Mouse (Mus musculus): ENCODE results near the gene Ubtd2. TPM values are rescaled to one million over a fixed set of nuclear protein-coding genes. Genes with fewer than 3 reads are reported as not detected.

Ubtd2 gene
- polyA plus RNA-seq, 1 experiment = 8.8 TPM

DNA sequence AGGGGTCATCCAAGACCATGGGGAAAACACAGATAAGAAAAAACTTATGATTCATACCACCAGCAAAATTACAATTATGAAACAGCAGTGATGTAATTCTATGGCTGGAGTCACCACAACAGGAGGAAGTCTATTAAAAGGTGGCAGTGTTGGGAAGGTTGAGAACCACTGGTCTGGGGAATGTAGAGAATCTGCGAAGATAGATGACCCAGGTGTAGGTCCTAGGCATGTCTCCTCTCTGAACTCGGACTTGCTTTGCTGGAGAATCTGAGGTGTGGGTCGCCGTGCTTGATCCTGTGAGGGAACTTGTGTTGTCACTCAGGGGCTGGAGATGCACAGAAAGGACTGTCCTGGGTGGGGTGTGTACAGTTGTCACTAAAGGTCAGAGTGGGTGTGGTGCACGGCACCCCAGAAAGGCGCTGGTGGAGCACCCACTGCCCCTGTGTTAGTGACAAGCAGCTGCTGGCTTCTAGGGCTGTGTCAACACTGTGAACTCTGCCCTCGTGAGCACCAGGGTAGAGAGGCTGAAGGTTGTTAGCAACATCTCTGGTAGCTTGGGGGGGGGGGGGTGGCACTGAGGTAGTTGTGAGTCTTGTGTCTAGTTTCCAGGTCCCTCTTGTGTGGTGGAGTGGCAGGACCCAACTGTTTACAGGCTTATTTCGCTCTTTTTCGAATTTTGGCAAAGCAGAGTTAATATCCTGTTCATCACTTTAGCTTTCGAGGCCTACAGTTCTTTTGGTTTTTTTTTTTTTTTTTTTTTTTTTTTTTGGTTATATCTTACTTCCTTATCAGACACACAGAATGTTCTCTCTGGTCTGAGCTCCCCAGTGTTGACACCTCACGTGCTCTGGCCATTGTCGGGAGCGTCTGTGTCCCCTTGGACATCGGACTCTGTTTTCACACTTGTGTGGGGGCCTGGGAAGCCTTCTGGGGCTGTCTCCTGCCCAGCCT, 99.2 kb downstream of the Ubtd2 start:
- Histone ChIP-seq H3K4me1 (ENCODE audit: control insufficient read depth, insufficient read depth, low read length) (peaks cover 19% of the 10 kb centered on the region), H3K4me3 (replicated peaks; ENCODE audit: extremely low read depth, low read depth, low read length) (no peak overlapping the region)
- TF ChIP-seq POLR2A (IDR thresholded peaks at IDR 0.05; ENCODE audit: borderline replicate concordance, extremely low read depth, low read depth, low read length) = no peak
- no peak for TF ChIP-seq CTCF (IDR thresholded peaks at IDR 0.05; ENCODE audit: insufficient read depth, low read length)
- 67% methylated on average over 14 of the region's 14 CpGs for WGBS
- no peak for DNase-seq

DNA sequence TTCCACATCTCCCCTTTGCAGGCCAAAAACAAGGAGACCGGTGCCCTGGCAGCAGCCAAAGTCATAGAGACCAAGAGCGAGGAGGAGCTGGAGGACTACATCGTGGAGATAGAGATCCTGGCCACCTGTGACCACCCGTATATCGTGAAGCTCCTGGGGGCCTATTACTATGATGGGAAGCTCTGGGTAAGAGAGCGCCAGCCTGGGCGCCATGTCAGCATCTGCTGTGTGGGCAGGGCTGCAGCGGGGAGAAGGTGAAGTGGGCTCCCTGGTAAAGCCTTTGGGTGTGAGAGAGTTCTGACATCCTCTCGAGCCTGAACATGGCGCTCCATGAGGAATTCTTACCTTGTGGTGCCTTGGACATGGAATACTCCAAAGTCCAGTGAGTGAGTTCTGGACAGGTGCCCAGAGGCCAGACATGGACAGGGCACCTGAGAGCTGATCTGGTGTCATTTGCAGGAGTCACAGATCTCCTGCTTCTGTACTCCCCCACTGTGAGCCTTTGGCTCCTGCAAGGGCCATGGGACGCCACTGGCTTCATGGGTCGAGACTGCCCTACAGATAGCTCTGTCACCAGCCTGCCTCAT, 100.0 kb downstream of the Ubtd2 start:
- DNase-seq = no peak
- H3K4me1 ChIP-seq (ENCODE audit: control insufficient read depth, insufficient read depth, low read length) = peaks cover 19% of the 10 kb centered on the region
- WGBS = 89% methylated on average over 12 of the region's 12 CpGs

DNA sequence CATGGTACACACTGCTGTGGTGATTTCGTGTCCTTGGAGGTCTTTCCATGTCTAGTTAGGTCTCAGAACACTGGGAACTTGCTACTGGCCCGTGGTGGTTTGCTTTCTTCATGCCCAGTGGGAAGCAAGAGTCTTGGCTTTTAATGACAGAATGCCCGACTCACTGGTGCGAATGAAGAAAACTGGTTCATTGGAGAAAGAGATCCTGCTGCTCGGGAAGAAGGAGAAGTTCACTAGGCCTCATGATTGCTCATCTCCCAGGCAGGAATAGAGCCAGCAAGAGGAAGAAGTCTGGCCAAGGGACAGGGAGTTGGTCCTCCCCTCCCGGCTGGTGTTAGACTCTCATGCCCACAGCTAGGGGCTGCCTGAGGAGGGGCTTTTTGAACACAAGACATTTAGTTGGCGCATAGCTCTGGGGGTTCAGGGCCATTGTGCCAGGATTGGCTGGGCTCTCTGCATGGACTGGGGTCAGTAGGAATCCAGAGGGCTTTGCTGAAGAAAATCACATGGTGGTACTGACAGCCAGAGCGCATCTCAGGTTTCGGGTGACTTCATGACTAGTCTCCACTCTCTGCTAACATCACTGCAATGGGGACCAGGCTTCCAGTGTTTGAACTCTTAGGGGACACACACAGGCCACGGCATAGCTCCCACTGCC, 101.3 kb downstream of the Ubtd2 start:
- 81% methylated on average over 10 of the region's 10 CpGs for WGBS
- no peak for TF ChIP-seq POLR2A (IDR thresholded peaks at IDR 0.05; ENCODE audit: borderline replicate concordance, extremely low read depth, low read depth, low read length)
- TF ChIP-seq CTCF (IDR thresholded peaks at IDR 0.05; ENCODE audit: insufficient read depth, low read length) = no peak
- Histone ChIP-seq H3K4me1 (ENCODE audit: control insufficient read depth, insufficient read depth, low read length) (peaks cover 20% of the 10 kb centered on the region), H3K4me3 (replicated peaks; ENCODE audit: extremely low read depth, low read depth, low read length) (no peak overlapping the region)
- no peak for DNase-seq

More for the DNA sequence above, 100.0 kb downstream of the Ubtd2 start:
- no peak overlapping the region for H3K4me3 ChIP-seq (replicated peaks; ENCODE audit: extremely low read depth, low read depth, low read length)
- no peak for TF ChIP-seq POLR2A (IDR thresholded peaks at IDR 0.05; ENCODE audit: borderline replicate concordance, extremely low read depth, low read depth, low read length)
- TF ChIP-seq CTCF (IDR thresholded peaks at IDR 0.05; ENCODE audit: insufficient read depth, low read length) = no peak

DNA sequence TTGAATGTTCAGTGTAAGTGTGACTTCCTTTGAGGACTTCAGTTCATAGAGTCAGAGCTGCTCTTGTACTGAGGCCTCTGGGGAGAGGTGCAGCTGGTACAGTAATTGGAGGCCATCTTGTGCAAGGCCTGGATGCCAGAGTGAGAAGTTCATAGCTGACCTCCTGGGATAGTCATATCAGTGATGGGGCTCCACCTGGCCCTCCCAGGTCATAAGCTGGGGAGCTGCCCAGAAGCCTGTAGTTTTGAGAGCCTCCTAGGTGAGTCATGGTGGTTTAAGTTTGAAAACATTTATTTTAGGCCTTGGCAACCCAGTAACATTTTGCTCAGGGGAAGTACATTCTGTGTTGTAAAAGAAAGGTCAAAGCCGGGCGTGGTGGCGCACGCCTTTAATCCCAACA, 102.9 kb downstream of the Ubtd2 start:
- WGBS = 87% methylated on average over 4 of the region's 4 CpGs
- no peak for DNase-seq
- TF ChIP-seq CTCF (IDR thresholded peaks at IDR 0.05; ENCODE audit: insufficient read depth, low read length) (no peak), POLR2A (IDR thresholded peaks at IDR 0.05; ENCODE audit: borderline replicate concordance, extremely low read depth, low read depth, low read length) (no peak)
- H3K4me1 ChIP-seq (ENCODE audit: control insufficient read depth, insufficient read depth, low read length) = peaks cover 15% of the 10 kb centered on the region
- no peak overlapping the region for H3K4me3 ChIP-seq (replicated peaks; ENCODE audit: extremely low read depth, low read depth, low read length)

DNA sequence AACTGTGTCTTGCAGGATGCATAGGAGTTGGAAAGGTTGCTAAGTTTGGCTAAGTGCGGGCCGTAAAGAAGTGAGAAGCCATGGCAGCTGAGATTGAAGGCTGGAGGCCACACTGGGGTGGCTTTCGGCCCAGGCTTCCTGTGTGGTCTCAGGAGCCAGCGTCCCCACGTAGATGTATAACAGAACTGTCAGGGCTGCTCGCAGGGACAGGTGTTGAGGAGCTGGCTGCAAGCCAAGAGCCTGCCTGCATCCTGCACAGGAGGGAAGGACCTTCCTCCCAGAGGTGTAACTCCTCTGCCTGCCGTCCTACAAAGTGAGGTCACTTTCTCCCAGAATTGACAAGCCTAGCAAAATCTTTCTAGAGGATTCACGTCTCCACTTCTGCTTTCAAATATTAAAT, 103.5 kb downstream of the Ubtd2 start:
- Histone ChIP-seq H3K4me3 (replicated peaks; ENCODE audit: extremely low read depth, low read depth, low read length) (no peak overlapping the region), H3K4me1 (ENCODE audit: control insufficient read depth, insufficient read depth, low read length) (peaks cover 10% of the 10 kb centered on the region)
- TF ChIP-seq CTCF (IDR thresholded peaks at IDR 0.05; ENCODE audit: insufficient read depth, low read length) (no peak), POLR2A (IDR thresholded peaks at IDR 0.05; ENCODE audit: borderline replicate concordance, extremely low read depth, low read depth, low read length) (no peak)
- WGBS = 38% methylated on average over 8 of the region's 8 CpGs
- no peak for DNase-seq

DNA sequence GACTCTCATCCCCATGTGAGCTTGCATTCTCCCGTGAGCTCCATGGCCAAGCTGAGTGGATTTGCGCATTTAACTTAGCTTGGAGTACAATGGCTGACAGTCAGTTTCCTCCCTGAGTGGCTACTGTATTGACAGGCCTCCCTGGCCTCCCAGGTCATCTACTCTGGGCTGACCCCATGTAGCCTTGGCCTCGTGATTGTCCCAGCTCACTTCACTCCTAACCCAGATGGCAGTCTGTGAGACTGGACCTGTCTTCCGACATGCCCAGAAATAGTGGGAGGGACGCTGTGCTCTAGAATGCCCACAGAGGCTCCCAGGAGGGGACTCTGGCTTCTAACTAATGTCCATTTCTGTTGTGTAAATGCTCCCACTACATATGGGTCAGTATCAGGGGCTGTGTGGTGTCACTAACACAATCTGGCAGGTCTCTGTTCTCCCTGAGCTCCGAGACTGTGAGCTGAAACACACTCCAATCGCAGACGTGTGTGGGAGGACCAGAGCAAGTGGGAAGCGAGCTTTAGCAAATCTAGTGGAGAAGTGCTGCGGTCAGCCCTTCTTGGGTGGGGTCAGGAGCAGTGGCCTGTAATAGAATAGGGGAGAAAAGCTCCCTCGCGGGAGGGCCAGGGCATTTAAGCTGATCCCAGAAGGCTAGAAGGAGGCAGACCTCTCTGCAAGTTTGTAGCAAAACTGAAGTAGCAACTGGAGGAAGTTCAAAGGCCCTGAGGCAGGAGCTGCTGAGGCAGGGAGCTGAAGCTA, 105.0 kb downstream of the Ubtd2 start:
- Histone ChIP-seq H3K4me3 (replicated peaks; ENCODE audit: extremely low read depth, low read depth, low read length) (no peak overlapping the region), H3K4me1 (ENCODE audit: control insufficient read depth, insufficient read depth, low read length) (peaks cover 12% of the 10 kb centered on the region)
- DNase-seq = no peak
- WGBS = 83% methylated on average over 12 of the region's 12 CpGs
- TF ChIP-seq CTCF (IDR thresholded peaks at IDR 0.05; ENCODE audit: insufficient read depth, low read length) = no peak
- TF ChIP-seq POLR2A (IDR thresholded peaks at IDR 0.05; ENCODE audit: borderline replicate concordance, extremely low read depth, low read depth, low read length) = no peak

DNA sequence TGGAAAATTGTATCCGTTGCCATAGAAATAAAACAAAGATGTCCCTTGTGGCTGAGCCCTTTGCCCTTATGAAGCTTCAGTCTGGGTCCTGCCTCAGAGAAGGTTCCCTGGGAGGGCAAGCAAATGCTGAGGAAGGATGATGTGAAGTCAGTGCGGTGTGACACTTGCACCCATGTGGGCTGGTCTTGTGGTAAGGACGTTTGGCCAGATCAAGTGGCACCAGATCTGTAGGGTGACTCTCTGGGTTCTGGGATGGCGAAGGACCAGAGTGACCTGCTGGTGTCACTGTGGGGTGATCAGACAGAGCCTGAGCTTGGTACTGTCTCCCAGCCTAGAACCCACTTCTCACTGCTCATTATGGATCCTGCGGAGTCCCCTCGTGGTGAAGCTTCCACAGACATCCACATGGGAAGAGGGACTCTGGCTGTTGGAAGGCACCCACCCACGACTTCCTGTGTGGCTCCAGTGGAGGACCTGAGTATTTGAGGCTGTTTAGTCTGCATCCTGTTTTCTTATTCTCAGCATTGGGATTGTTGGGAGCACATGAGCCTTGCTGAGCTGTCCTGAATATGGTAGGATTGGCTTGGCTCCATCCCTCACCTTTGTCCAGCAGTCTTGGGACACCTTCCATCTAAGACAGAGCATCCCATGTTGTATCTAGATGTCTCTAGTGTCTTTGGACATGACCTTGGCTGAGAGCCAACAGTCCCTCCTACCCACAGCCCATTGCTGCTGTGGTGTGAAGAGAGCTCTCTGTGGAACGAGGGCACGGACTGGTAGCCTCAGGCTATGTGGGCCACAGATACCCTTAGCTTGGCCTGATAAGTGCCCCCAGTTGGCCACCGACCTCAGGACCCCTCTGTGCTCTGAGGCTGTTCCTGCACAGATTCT, 106.5 kb downstream of the Ubtd2 start:
- 55% methylated on average over 10 of the region's 10 CpGs for WGBS
- H3K4me1 ChIP-seq (ENCODE audit: control insufficient read depth, insufficient read depth, low read length) = peaks cover 15% of the 10 kb centered on the region
- TF ChIP-seq CTCF (IDR thresholded peaks at IDR 0.05; ENCODE audit: insufficient read depth, low read length) = peak; percentile 13; the same call in 1 of the 2 replicates
- TF ChIP-seq POLR2A (IDR thresholded peaks at IDR 0.05; ENCODE audit: borderline replicate concordance, extremely low read depth, low read depth, low read length) = no peak
- H3K4me3 ChIP-seq (replicated peaks; ENCODE audit: extremely low read depth, low read depth, low read length) = no peak overlapping the region
- DNase-seq = no peak

DNA sequence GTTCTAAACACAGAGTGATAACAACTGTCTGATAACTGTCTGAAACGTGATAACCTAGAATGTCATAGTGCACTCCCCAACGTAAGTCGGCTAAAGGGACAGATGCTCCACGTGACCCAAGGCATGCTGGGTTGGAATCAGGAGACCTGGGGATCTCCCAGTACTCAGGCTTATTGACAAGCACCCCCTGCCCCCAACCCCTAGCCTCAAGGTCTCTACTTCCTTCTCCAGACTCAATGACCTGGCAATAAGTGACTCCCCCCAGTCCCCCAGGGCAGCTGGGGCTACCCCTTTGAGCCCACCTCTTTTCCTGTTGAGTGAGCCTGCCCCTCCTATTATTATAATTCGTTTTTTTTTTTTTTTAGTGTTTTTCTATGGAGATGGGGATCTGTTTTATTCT, 107.5 kb downstream of the Ubtd2 start:
- Histone ChIP-seq H3K4me1 (ENCODE audit: control insufficient read depth, insufficient read depth, low read length) (peaks cover 15% of the 10 kb centered on the region), H3K4me3 (replicated peaks; ENCODE audit: extremely low read depth, low read depth, low read length) (no peak overlapping the region)
- DNase-seq = no peak
- 74% methylated on average over 5 of the region's 5 CpGs for WGBS
- TF ChIP-seq CTCF (IDR thresholded peaks at IDR 0.05; ENCODE audit: insufficient read depth, low read length) (no peak), POLR2A (IDR thresholded peaks at IDR 0.05; ENCODE audit: borderline replicate concordance, extremely low read depth, low read depth, low read length) (no peak)

Measured in lung, adult 2 months (tissue).